Mouse (Mus musculus) retina, postnatal 7 days (tissue): Measurements from ENCODE around the gene Gabarap.

Source experiments
- DNase-seq: peaks from one replicate; pipeline ENCODE4 v3.0.0-alpha.2; 2012; ENCODE audit warnings: low read depth, low spot score

Gabarap gene

GRCm38 (mm10) chr11:69970222-69970621, 20.7 kb upstream of the Gabarap start:
- DNase-seq, result no peak

GRCm38 (mm10) chr11:69970775-69971174, 20.2 kb upstream of the Gabarap start:
- DNase-seq, result no peak

DNA sequence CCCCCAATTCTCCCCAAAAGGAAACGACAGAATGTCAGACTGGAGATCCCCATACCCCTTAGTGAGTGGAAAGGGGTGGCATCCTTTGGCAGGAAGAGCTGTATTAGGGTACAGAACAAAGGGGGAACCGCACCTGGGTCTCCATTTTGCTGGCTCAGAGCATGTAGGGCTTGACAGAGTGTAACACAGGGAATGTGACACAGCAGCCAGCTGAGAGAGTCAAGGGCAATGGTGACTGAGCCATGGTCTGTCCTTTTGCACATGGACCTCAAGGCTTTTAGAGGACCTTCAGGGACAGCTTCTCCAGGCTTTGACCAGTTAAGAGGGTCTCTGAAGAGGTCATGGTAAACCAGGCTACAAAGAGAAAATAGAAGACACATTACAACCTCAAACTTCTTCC, 16.0 kb upstream of the Gabarap start:
- DNase-seq, result no peak

- no peak for DNase-seq
These were observed 14.7 kb upstream of the Gabarap start for GRCm38 (mm10) chr11:69976271-69976670.

- no peak for DNase-seq
These were observed 11.1 kb upstream of the Gabarap start for GRCm38 (mm10) chr11:69979827-69980195.

- peak; percentile 98 for DNase-seq
These were observed 10.5 kb upstream of the Gabarap start for GRCm38 (mm10) chr11:69980196-69981140.

DNA sequence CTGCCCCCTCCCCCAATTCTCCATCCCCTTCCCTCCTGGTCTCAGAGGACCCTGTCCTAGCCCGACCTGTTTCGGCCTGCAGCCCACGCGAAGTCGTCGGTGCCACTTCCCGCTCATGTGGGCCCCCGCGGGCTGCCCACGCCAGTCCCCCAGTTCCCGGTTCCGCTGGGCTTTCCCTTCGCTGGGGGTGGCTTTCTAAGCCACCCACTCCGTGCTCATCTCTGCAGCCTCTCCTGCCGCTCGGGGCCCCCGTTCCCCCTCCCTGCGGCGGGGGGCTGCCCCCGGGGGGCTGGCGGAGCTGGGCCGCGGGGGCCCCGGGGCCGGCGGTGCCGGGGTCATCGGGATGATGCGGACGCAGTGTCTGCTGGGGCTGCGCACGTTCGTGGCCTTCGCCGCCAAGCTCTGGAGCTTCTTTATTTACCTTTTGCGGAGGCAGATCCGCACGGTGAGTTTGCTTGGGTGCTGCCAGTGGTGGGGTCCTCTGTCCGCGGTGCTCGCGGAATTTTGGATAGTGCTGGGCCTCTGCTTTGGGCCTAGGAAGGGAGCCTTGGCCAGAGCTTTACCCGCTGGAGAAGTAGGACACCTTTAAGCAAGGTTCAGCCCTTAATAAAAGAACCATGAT, 9.7 kb upstream of the Gabarap start, which contains the start of gene Ctdnep1:
Gene Ctdnep1, plus strand, starts transcription at position 16 of the 622 bp plus-strand sequence.
- no peak for DNase-seq

- DNase-seq, result no peak
These were observed 8.7 kb upstream of the Gabarap start, which contains the start of gene Elp5 for GRCm38 (mm10) chr11:69982225-69982624. Gene Elp5, minus strand, starts transcription at chr11:69982517.

- DNase-seq, result no peak
These were observed 8.1 kb upstream of the Gabarap start for GRCm38 (mm10) chr11:69982877-69983276.

- no peak for DNase-seq
These were observed 7.6 kb upstream of the Gabarap start for GRCm38 (mm10) chr11:69983377-69983776.

DNA sequence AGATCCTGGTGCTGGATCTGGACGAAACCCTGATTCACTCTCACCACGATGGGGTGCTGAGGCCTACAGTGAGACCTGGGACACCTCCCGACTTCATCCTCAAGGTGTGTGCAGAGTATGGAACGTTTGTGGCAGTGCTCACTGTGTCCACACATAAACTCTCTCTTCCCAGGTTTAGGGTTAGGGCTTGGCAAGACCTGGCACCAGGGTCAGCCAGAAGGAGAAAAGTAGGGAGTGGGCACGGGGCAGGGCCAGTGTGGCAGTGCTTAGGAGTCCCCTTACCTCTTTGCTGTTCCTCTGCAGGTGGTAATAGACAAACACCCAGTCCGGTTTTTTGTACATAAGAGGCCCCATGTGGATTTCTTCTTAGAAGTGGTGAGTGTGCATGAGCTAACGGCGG, 6.5 kb upstream of the Gabarap start:
- DNase-seq, result no peak

DNA sequence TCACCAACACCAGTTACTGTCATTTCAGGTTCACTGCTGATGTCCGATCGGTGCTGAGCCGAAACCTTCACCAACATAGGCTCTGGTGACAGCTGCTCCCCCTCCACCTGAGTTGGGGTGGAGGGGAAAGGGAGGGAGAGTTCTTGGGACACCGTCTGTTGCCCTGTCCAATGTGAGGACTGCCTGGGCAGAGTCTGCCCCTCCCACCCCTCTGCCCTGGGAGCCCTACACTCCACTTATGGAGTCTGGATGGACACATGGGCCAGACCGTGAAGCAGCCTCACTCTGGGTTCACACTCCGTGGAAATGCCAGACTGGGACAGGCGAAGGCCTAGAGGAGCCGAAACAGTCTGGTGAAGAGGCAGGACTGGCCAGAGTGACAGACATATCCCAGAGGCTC, 994 bp upstream of the Gabarap start:
- DNase-seq, result no peak

DNA sequence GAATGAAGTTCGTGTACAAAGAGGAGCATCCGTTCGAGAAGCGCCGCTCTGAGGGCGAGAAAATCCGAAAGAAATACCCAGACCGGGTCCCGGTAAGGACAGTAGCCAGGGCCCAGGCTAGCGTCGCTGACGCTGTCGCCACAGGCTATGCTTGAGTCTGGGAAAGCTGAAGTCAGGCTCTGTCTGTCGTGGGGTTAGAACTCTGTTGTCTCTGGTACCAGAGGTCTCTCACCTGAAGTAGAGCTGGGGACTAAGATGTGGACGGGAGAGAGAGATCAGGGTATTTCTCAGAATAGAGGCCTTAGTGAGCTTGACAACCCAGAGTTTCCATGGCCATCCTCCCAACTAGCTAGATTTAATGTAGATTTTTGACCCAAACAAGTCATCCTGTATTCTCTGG, 768 bp downstream of the Gabarap start:
- DNase-seq, result no peak

GRCm38 (mm10) chr11:69992396-69992795, 1.5 kb downstream of the Gabarap start:
- DNase-seq, result no peak

- DNase-seq, result no peak
These were observed 2.0 kb downstream of the Gabarap start for GRCm38 (mm10) chr11:69992932-69993331.

DNA sequence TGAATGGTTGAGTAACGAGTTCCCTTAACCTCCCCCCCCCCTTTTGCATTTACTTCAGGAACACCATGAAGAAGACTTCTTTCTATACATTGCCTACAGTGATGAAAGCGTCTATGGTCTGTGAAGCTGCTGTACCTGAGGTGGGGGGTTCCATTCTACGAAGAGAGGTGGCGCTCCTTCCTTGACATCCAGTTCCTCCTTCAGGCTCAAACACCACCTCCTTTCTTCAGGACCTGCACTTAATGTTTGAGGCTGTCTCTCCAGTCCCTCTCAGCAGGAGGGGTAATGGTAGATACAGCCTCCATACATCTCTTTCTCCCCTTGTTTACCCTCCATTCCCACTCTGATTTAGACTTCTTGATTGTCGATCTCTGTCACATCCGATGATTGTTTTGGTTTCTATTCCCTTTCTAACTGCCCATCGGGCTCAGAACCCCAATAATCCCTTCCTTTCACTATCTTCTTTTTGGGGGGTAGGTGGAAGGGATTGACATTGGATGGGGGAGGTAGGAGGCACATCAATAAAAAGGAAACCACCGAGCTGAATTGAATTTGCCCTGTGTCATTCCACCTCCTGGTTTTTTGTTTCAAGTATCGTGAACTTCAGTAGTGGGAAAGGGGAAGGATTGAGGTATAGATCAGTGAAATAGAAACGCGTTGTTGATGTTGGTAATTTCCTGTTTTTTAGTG, 3.6 kb downstream of the Gabarap start:
- DNase-seq, result no peak

DNA sequence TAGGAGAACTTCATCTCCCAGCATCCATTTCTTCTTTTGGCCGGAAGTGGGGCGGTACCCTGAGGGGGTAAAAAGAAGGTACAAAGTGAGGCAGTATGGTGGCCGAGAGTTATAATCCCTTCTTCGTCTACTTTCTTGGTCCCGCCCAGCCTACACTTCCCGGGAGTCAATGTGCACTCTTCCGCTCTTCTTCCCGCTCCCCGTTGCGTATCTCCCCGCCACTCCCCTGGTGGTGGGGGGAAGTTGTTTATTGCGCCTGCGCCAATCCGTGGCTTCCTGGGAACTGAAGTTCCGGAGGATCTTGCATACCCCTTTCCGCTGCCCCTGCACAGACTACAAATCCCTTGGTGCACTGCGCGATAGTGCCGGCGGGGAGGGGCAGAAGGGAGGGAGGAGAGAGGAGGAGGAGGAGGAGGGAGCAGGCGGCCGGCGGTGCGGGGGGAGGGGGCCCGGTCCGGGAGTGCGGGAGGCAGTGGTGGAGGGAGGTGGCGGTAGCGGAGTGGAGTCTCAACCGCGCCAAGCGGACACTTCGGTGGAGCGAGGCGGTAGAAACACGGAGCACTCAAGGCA, 4.5 kb downstream of the Gabarap start, which contains the start of gene Phf23:
Gene Phf23, plus strand, starts transcription at position 387 of the 570 bp plus-strand sequence.
- peak; percentile 98 for DNase-seq

- DNase-seq, result no peak
These were observed 5.5 kb downstream of the Gabarap start for GRCm38 (mm10) chr11:69996161-69997061.

- DNase-seq, result peak; percentile 69
These were observed 6.1 kb downstream of the Gabarap start for GRCm38 (mm10) chr11:69997070-69997509.
